Mouse (Mus musculus) liver, postnatal 0 days (tissue): Measurements from ENCODE around the gene Zfp651. TPM values are rescaled to one million over a fixed set of nuclear protein-coding genes. Genes with fewer than 3 reads are reported as not detected.

Source experiments
- ATAC-seq: fragments of 200-750 bp; cut with Nextera tagmentation; 2 replicates; pipeline ENCODE4 v1.8.0; 2017; ENCODE audit warnings: mild to moderate bottlenecking, moderate library complexity
- DNase-seq: peaks from one replicate; pipeline ENCODE4 v3.0.0-alpha.2; 2016
- H3K27ac ChIP-seq: fragments of 300-500 bp; sonication (generic); 2 replicates; pipeline ENCODE4 v1.5.1; 2014; ENCODE audit warnings: antibody characterized with exemption, moderate library complexity, mild to moderate bottlenecking, low read depth
- H3K27me3 ChIP-seq: fragments of 300-500 bp; sonication (generic); 2 replicates; pipeline ENCODE4 v1.6.1; 2014; ENCODE audit warnings: low read length, control low read depth, mixed read lengths; ENCODE audit not compliant: insufficient read depth
- H3K36me3 ChIP-seq: fragments of 300-500 bp; sonication (generic); replicated peaks from 2 replicates; pipeline ENCODE4 v1.6.1; 2014; ENCODE audit warnings: mild to moderate bottlenecking, control low read depth, low read length, moderate library complexity, mixed read lengths; ENCODE audit not compliant: insufficient read depth
- H3K4me1 ChIP-seq: fragments of 300-500 bp; sonication (generic); 2 replicates; pipeline ENCODE4 v1.6.1; 2014; ENCODE audit warnings: antibody characterized with exemption, mild to moderate bottlenecking, control low read depth; ENCODE audit not compliant: insufficient read depth
- H3K4me2 ChIP-seq: fragments of 300-500 bp; sonication (generic); 2 replicates; pipeline ENCODE4 v1.6.1; 2014; ENCODE audit warnings: low read depth, mild to moderate bottlenecking, low read length, moderate library complexity, mixed read lengths
- H3K4me3 ChIP-seq: fragments of 300-500 bp; sonication (generic); 2 replicates; pipeline ENCODE4 v1.5.1; 2014; ENCODE audit warnings: low read depth, low read length
- H3K9ac ChIP-seq: fragments of 300-500 bp; sonication (generic); replicated peaks from 2 replicates; pipeline ENCODE4 v1.6.1; 2014; ENCODE audit warnings: mild to moderate bottlenecking, moderate library complexity
- H3K9me3 ChIP-seq: fragments of 300-500 bp; sonication (generic); 2 replicates; pipeline ENCODE4 v1.6.1; 2016; ENCODE audit warnings: mild to moderate bottlenecking, control low read depth, low read length, mixed read lengths
- CTCF ChIP-seq: sonication (generic); IDR thresholded peaks from 2 replicates; pipeline ENCODE4 v1.5.1; 2016; ENCODE audit warnings: antibody characterized with exemption, low read depth
- EP300 ChIP-seq: IDR thresholded peaks from 2 replicates; pipeline ENCODE4 v1.6.1; 2016; ENCODE audit warnings: antibody characterized with exemption, low read depth, mild to moderate bottlenecking
- WGBS: fragments of 180-500 bp; shearing (Covaris S2); extraction: QIAGEN DNeasy Blood & Tissue Kit; methylation state at CpG from one replicate; pipeline ENCODE4 v1.1.7; 2014; ENCODE audit not compliant: insufficient replicate concordance; 5-methylcytosine and 5-hydroxymethylcytosine counted together
- polyA plus RNA-seq: library from polyadenylated mRNA; unstranded; fragments of >200 nt; fragmentation: Nextera tagmentation; extraction: Ambion mirVana; gene quantifications from 2 replicates; pipeline ENCODE4 v1.2.1, GENCODE M21; 2015

Gene Zfp651
- polyA plus RNA-seq, 1 experiment from 2014 or later, result 0.68 TPM

DNA sequence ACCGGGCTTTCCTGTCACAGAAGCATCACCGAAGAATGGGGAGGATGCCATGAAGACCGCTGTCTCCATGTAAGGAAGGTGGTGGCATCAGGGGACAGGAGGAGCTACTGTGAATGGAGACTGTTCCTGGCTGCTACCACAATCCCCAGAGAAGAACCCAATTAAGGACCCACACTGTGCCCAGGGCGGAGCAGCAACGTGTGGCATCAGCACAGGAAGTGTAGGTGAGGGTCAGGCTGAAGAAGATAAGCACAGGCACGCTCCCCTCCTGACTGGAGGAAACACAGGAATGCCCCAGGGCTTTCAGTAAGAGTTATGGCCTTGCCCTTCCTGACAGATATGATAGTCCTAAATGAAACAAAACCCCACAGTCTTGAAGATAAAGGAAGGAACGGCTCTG, 43.6 kb downstream of the Zfp651 start:
- 35% methylated on average over 7 of the region's 7 CpGs for WGBS
- ATAC-seq, result no peak
- 0 out of 2 replicates have a peak, but pooled peaks cover 4% of the 10 kb centered on the region for H3K4me1 ChIP-seq

DNA sequence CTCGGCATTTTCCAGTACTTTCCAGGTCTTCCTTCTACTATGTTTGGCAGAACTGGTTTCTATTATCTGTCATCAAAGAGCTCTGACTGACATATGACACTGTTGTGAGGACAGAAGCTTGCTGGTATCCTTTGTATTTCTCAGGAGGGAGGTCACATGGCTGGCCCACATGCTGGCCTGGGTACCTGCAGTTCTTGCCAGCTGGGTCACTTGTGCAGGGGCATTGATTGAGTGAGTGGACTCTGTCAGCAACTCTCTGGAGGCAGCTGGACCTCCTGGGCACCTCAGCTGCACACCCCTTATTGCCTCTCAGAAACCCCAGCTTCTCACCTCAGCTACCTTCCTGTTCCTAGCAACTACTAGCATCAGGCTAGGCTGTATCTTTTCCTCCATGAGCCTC, 48.4 kb downstream of the Zfp651 start:
- H3K9me3 ChIP-seq, result no peaks in the 10 kb centered on the region
- H3K4me1 ChIP-seq, result no peaks in the 10 kb centered on the region
- 78% methylated on average over 1 of the region's 1 CpGs for WGBS
- DNase-seq (no peak), ATAC-seq (no peak)
- H3K4me2 ChIP-seq, result no peak overlapping the region
- no peak overlapping the region for H3K4me3 ChIP-seq
- TF ChIP-seq EP300, result no peak
- TF ChIP-seq CTCF, result no peak
- H3K9ac ChIP-seq, result no peak overlapping the region
- no peaks in the 10 kb centered on the region for H3K36me3 ChIP-seq
- H3K27ac ChIP-seq, result no peak overlapping the region
- no peaks in the 10 kb centered on the region for H3K27me3 ChIP-seq

More for the DNA sequence above, 43.6 kb downstream of the Zfp651 start:
- Histone ChIP-seq H3K36me3 (no peaks in the 10 kb centered on the region), H3K9ac (no peak overlapping the region), H3K27me3 (no peaks in the 10 kb centered on the region), H3K27ac (no peak overlapping the region), H3K9me3 (no peaks in the 10 kb centered on the region), H3K4me3 (no peak overlapping the region), H3K4me2 (no peak overlapping the region)
- no peak for DNase-seq
- TF ChIP-seq CTCF (no peak), EP300 (no peak)

DNA sequence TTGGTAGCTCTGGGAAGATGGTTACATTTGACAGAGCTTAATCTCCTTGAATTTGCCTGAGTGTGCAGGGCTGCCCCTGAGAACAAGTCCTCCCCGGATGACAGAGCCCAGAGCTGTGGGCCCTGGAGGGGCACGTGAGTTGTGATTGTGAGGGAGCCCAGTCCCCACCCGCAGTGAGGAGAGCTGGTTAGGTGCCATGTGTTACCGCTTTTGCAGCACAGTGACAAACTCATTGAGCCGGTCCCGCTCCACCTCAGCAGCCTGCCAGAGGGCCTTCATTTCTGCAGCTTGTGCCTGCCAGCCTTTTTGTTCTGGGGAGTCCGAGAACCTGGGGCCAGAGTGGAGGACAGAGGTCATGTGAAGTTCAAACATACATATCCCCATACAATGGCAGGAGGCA, 48.8 kb downstream of the Zfp651 start:
- ATAC-seq, result no peak
- no peaks in the 10 kb centered on the region for H3K9me3 ChIP-seq
- 71% methylated on average over 7 of the region's 7 CpGs for WGBS
- H3K4me3 ChIP-seq, result no peak overlapping the region
- DNase-seq, result no peak
- no peaks in the 10 kb centered on the region for H3K36me3 ChIP-seq
- H3K27me3 ChIP-seq, result no peaks in the 10 kb centered on the region
- H3K9ac ChIP-seq, result no peak overlapping the region
- no peaks in the 10 kb centered on the region for H3K4me1 ChIP-seq
- TF ChIP-seq EP300, result no peak
- no peak for TF ChIP-seq CTCF
- H3K27ac ChIP-seq, result no peak overlapping the region
- no peak overlapping the region for H3K4me2 ChIP-seq

- no peak overlapping the region for H3K4me3 ChIP-seq
- WGBS, result 58% methylated on average over 3 of the region's 3 CpGs
- no peak for ATAC-seq
- H3K27ac ChIP-seq, result no peak overlapping the region
- H3K9me3 ChIP-seq, result no peaks in the 10 kb centered on the region
- no peaks in the 10 kb centered on the region for H3K4me1 ChIP-seq
- H3K9ac ChIP-seq, result no peak overlapping the region
- no peak overlapping the region for H3K4me2 ChIP-seq
- no peaks in the 10 kb centered on the region for H3K36me3 ChIP-seq
- H3K27me3 ChIP-seq, result no peaks in the 10 kb centered on the region
- no peak for DNase-seq
- no peak for TF ChIP-seq EP300
- no peak for TF ChIP-seq CTCF
These were observed 49.4 kb downstream of the Zfp651 start for GRCm38 (mm10) chr9:121808511-121808910.

DNA sequence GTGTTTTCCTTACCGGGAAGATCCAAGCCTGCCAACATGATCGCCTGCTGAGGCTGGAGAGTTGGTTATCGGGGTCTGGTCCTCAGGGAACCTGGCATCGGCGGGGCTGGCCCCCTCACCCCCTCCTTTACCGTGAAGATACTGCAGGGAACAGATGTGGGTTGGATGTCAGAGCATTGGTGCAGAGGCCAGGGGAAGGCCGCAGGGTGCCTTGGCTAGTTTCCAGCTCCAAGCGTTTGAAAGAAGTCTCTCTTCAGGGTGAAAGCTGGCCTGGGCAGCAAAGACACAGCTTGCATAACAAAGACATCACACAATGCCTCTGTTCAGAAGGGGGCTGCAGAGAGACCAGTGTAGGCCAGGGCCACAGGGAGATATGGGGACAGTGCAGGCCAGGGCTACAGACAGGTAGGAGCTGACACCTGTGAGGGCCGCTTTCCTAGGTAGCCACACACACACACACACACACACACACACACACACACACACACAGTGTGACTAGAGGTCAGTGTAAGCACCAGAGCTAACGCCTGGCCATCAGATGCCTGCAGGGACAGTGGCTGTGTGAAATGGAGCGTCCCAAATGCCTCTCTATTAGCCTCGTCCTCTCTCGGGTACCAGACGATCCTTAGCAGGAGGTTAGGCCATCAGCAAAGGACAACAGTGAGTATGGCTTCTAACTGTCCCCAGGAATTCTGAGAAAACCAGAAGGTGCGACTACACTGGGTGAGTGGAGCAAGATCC, 51.1 kb downstream of the Zfp651 start:
- DNase-seq (no peak), ATAC-seq (no peak)
- 63% methylated on average over 15 of the region's 15 CpGs for WGBS
- no peak overlapping the region for H3K9ac ChIP-seq
- no peaks in the 10 kb centered on the region for H3K36me3 ChIP-seq
- no peaks in the 10 kb centered on the region for H3K27me3 ChIP-seq
- no peak overlapping the region for H3K4me2 ChIP-seq
- TF ChIP-seq CTCF (no peak), EP300 (no peak)
- H3K27ac ChIP-seq, result no peak overlapping the region
- H3K4me3 ChIP-seq, result no peak overlapping the region
- no peaks in the 10 kb centered on the region for H3K9me3 ChIP-seq
- H3K4me1 ChIP-seq, result no peaks in the 10 kb centered on the region

- Histone ChIP-seq H3K27ac (no peak overlapping the region), H3K36me3 (no peaks in the 10 kb centered on the region), H3K4me2 (no peak overlapping the region), H3K4me1 (no peaks in the 10 kb centered on the region), H3K27me3 (no peaks in the 10 kb centered on the region), H3K9me3 (no peaks in the 10 kb centered on the region), H3K4me3 (no peak overlapping the region), H3K9ac (no peak overlapping the region)
- WGBS, result 43% methylated on average over 6 of the region's 6 CpGs
- TF ChIP-seq EP300 (no peak), CTCF (no peak)
- no peak for DNase-seq
- ATAC-seq, result no peak
These were observed 56.1 kb downstream of the Zfp651 start for GRCm38 (mm10) chr9:121815183-121815582.
